ENCODE assay signal across 8 mouse cellular contexts in genomic region chr2:29971838-29972635, GRCm38 (mm10). TPM values are rescaled to one million over a fixed set of nuclear protein-coding genes. Genes with fewer than 3 reads are reported as not detected.
A peak's percentile ranks its signal among the peaks of the same experiment; 100 is the strongest.
DNase-seq lines count a peak whose midpoint lies in the region; ATAC-seq lines count a peak whose summit lies in the region.

No protein-coding gene starts in this region.

- peaks cover 85% of the 10 kb centered on the region for H3K4me1 ChIP-seq in neural tube, embryonic 13.5 days (replicated peaks)
- peaks cover 18 to 60% of the 10 kb centered on the region in 2 experiments for H3K4me1 ChIP-seq in heart, embryonic 14.5 days (ENCODE audit: control insufficient read depth in 2 of 2, insufficient read depth in 2 of 2, low read length in 2 of 2)

- WGBS in neural tube, embryonic 13.5 days, result 77% methylated on average over 9 of the region's 9 CpGs
- 22% methylated on average over 9 of the region's 9 CpGs for WGBS in heart, embryonic 14.5 days

- ATAC-seq in neural tube, embryonic 13.5 days (ENCODE audit: low read depth), result peak; percentile 63; the same call in 1 of the 2 replicates
- peak; percentile 62; the same call in 1 of the 2 replicates for ATAC-seq in heart, embryonic 14.5 days (ENCODE audit: insufficient number of reproducible peaks, insufficient read depth, low FRiP score, low read depth)
- ATAC-seq in activated CD4-positive, CD25-positive, alpha-beta regulatory T cell, adult 4 months, result no peak

- H3K27ac ChIP-seq in neural tube, embryonic 13.5 days (replicated peaks), result peak overlapping the region; percentile 9; the same call in 1 of the 2 replicates
- peak overlapping the region; percentile 34 to 79 for H3K27ac ChIP-seq in heart, embryonic 14.5 days (replicated peaks in 1 of 2; ENCODE audit: control insufficient read depth in 1 of 2, insufficient read depth in 1 of 2, low read depth in 2 of 2, low read length in 2 of 2)

- no peak overlapping the region for H3K4me2 ChIP-seq in neural tube, embryonic 13.5 days
- peak overlapping the region; percentile 31 for H3K4me2 ChIP-seq in heart, embryonic 14.5 days (ENCODE audit: low read length)

- H3K4me3 ChIP-seq in neural tube, embryonic 13.5 days, result no peak overlapping the region
- no peak overlapping the region for H3K4me3 ChIP-seq in heart, embryonic 14.5 days (ENCODE audit: control insufficient read depth in 1 of 2, insufficient read depth in 1 of 2, low read depth in 1 of 2, low read length in 2 of 2)

- no peak overlapping the region for H3K9ac ChIP-seq in neural tube, embryonic 13.5 days
- 0 out of 2 replicates have a peak overlapping the region, but pooled peaks have one; percentile 12 for H3K9ac ChIP-seq in heart, embryonic 14.5 days (ENCODE audit: low read length)

- no peaks in the 10 kb centered on the region for H3K27me3 ChIP-seq in neural tube, embryonic 13.5 days
- no peaks in the 10 kb centered on the region for H3K27me3 ChIP-seq in heart, embryonic 14.5 days (ENCODE audit: control insufficient read depth, insufficient read depth, low read length)

- no peaks in the 10 kb centered on the region for H3K9me3 ChIP-seq in neural tube, embryonic 13.5 days
- no peaks in the 10 kb centered on the region for H3K9me3 ChIP-seq in heart, embryonic 14.5 days (ENCODE audit: control insufficient read depth, low read length)

- peaks cover 45% of the 10 kb centered on the region for H3K36me3 ChIP-seq in neural tube, embryonic 13.5 days
- peaks cover 55% of the 10 kb centered on the region for H3K36me3 ChIP-seq in heart, embryonic 14.5 days (ENCODE audit: control insufficient read depth, insufficient read depth, low read length)

- no peak for DNase-seq in neural tube, embryonic 10.5 days (ENCODE audit: extremely low spot score, low spot score)
- peak; percentile 67 for DNase-seq in cerebellum, adult 8-10 months
- peak; percentile 93 to 94 for DNase-seq in kidney, postnatal 25 days
- DNase-seq in lung, postnatal 25 days (ENCODE audit: low spot score), result peak; percentile 86
- DNase-seq in thymus, postnatal 36 days, result no peak

RNA-seq across cellular contexts. Expression of gene Sptan1, which starts 6.7 kb away (rescaled TPM):
- 186 and 209 TPM in 2 replicates for polyA plus RNA-seq in neural tube, embryonic 13.5 days (2015; fragmentation: Nextera tagmentation; extraction: Ambion mirVana)
- 156 and 161 TPM in 2 replicates for polyA plus RNA-seq in heart, embryonic 14.5 days (2014; fragmentation: Nextera tagmentation; extraction: Ambion mirVana)
- 10 to 100 TPM; 78.3 to 89.3 TPM for polyA plus RNA-seq in activated CD4-positive, CD25-positive, alpha-beta regulatory T cell, adult 4 months (2017; shearing (Covaris generic))

RNA-seq across cellular contexts. Expression of gene Gle1, which starts 36.8 kb away (rescaled TPM):
- polyA plus RNA-seq in neural tube, embryonic 13.5 days (2015; fragmentation: Nextera tagmentation; extraction: Ambion mirVana), result 72.3 and 74.1 TPM in 2 replicates
- polyA plus RNA-seq in heart, embryonic 14.5 days (2014; fragmentation: Nextera tagmentation; extraction: Ambion mirVana), result 36.1 and 38.1 TPM in 2 replicates
- polyA plus RNA-seq in activated CD4-positive, CD25-positive, alpha-beta regulatory T cell, adult 4 months (2017; shearing (Covaris generic)), result 10 to 100 TPM; 42.4 to 52.7 TPM

Comparison
In these comparisons a context has a peak if more than half of its experiments do, and no peak if none do; other contexts are left out.
1. DNase-seq: peak in cerebellum, adult 8-10 months (single experiment), kidney, postnatal 25 days (2 of 2) and lung, postnatal 25 days (single experiment); none in neural tube, embryonic 10.5 days (single experiment) and thymus, postnatal 36 days (0 of 2).